Mouse (Mus musculus) MEL (cell line): ENCODE measurements around the gene Rgcc.
A peak's percentile ranks its signal among the peaks of the same experiment; 100 is the strongest.

Source experiments
- BHLHE40 ChIP-seq: IDR thresholded peaks from 2 replicates; pipeline ENCODE4 v1.6.1; 2012; ENCODE audit warnings: low read depth, mild to moderate bottlenecking, inconsistent platforms, low read length, improper control_type of control experiment, borderline replicate concordance
- CHD1 ChIP-seq: IDR thresholded peaks from 2 replicates; pipeline ENCODE4 v1.6.1; 2012; ENCODE audit warnings: low read depth, mild to moderate bottlenecking, inconsistent platforms, low read length, improper control_type of control experiment
- CTCF ChIP-seq, 3 experiments: IDR thresholded peaks in 2 of 3; conservative IDR thresholded peaks in 1 of 3; 2 replicates each; pipeline ENCODE4 v1.5.1; 2011 to 2012; ENCODE audit warnings: low read length in 3 of 3, low read depth in 2 of 3, mild to moderate bottlenecking in 2 of 3, improper control_type of control experiment in 1 of 3, inconsistent platforms in 1 of 3, mixed read lengths in 1 of 3, moderate library complexity in 1 of 3; ENCODE audit not compliant: control insufficient read depth in 1 of 3, insufficient read depth in 1 of 3, poor library complexity in 1 of 3, severe bottlenecking in 1 of 3
- E2F4 ChIP-seq: IDR thresholded peaks from 2 replicates; pipeline ENCODE4 v1.6.1; 2011; ENCODE audit warnings: low read depth, low read length, improper control_type of control experiment, borderline replicate concordance
- EP300 ChIP-seq, 2 experiments: IDR thresholded peaks; 2 replicates each; pipeline ENCODE4 v1.6.1; 2011; ENCODE audit warnings: improper control_type of control experiment in 2 of 2, low read length in 2 of 2, low read depth in 1 of 2, mild to moderate bottlenecking in 1 of 2
- GABPA ChIP-seq: IDR thresholded peaks from 2 replicates; pipeline ENCODE4 v1.6.1; 2012; ENCODE audit warnings: low read depth, mild to moderate bottlenecking, inconsistent platforms, low read length, improper control_type of control experiment, moderate library complexity
- GATA1 ChIP-seq: IDR thresholded peaks from 2 replicates; pipeline ENCODE4 v1.6.1; 2011; ENCODE audit warnings: low read depth, low read length, improper control_type of control experiment
- MAX ChIP-seq: IDR thresholded peaks from 2 replicates; pipeline ENCODE4 v1.6.1; 2011; ENCODE audit warnings: low read length, improper control_type of control experiment
- POLR2A ChIP-seq, 2 experiments: IDR thresholded peaks; 2 replicates each; pipeline ENCODE4 v1.6.1; 2011 to 2012; ENCODE audit warnings: low read length in 2 of 2, mild to moderate bottlenecking in 2 of 2, control low read depth in 1 of 2, improper control_type of control experiment in 1 of 2, low read depth in 1 of 2, moderate library complexity in 1 of 2; ENCODE audit not compliant: control insufficient read depth in 1 of 2, insufficient read depth in 1 of 2, poor library complexity in 1 of 2
- POLR2AphosphoS2 ChIP-seq: IDR thresholded peaks from 2 replicates; pipeline ENCODE4 v1.6.1; 2011; ENCODE audit warnings: low read length, improper control_type of control experiment
- POLR2AphosphoS5 ChIP-seq: IDR thresholded peaks from 2 replicates; pipeline ENCODE4 v1.6.1; 2012; ENCODE audit warnings: low read depth, borderline replicate concordance, mild to moderate bottlenecking, inconsistent platforms, low read length, moderate library complexity, mixed read lengths
- RAD21 ChIP-seq: IDR thresholded peaks from 2 replicates; pipeline ENCODE4 v1.6.1; 2011; ENCODE audit warnings: mild to moderate bottlenecking, low read depth, low read length, improper control_type of control experiment

- no peak for TF ChIP-seq POLR2AphosphoS5
- no peak for TF ChIP-seq POLR2A (IDR thresholded peaks at IDR 0.05; ENCODE audit: control insufficient read depth in 1 of 2, insufficient read depth in 1 of 2, low read depth in 1 of 2, low read length in 2 of 2, poor library complexity in 1 of 2)
- TF ChIP-seq MAX = no peak
- peak; percentile 71 for TF ChIP-seq EP300 (IDR thresholded peaks at IDR 0.05; ENCODE audit: low read depth in 1 of 2, low read length in 2 of 2)
- no peak for TF ChIP-seq CTCF (IDR thresholded peaks at IDR 0.05 in 2 of 3, conservative IDR thresholded peaks at IDR 0.05 in 1 of 3; ENCODE audit: control insufficient read depth in 1 of 3, insufficient read depth in 1 of 3, low read depth in 2 of 3, low read length in 3 of 3, poor library complexity in 1 of 3, severe bottlenecking in 1 of 3)
- TF ChIP-seq E2F4 = no peak
- TF ChIP-seq RAD21 = no peak
- no peak for TF ChIP-seq BHLHE40
- TF ChIP-seq GATA1 = peak; percentile 70
- no peak for TF ChIP-seq POLR2AphosphoS2
- TF ChIP-seq CHD1 = no peak
- no peak for TF ChIP-seq GABPA
These were observed 5.2 kb downstream of the Rgcc start for GRCm38 (mm10) chr14:79296201-79296600.
